Mouse (Mus musculus) embryo, embryonic 11 days (tissue): ENCODE data around the gene Zfp644.

Experiments
- DNase-seq: peaks from one replicate; pipeline ENCODE4 v3.0.0-alpha.2; 2015

Gene Zfp644

DNA sequence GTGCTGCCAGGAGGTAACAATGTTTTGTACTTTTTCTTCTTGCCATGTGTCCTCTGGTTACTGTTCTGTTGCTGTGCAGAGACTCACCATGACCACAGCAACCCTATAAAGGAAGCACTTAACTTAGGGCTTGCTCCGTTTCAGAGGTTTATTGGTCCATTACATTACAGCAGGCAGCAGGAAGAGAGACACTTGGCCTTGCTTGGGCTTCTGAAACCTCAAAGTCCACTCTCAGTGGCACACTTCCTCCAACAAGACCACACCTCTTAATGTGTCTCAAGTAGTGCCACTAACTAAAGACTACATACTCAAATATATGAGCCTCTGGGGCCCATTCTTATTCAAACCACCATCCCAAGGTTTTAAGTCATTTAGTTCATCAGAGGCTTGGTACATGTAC lies 36.2 kb downstream of the Zfp644 start:
- DNase-seq: no peak

DNA sequence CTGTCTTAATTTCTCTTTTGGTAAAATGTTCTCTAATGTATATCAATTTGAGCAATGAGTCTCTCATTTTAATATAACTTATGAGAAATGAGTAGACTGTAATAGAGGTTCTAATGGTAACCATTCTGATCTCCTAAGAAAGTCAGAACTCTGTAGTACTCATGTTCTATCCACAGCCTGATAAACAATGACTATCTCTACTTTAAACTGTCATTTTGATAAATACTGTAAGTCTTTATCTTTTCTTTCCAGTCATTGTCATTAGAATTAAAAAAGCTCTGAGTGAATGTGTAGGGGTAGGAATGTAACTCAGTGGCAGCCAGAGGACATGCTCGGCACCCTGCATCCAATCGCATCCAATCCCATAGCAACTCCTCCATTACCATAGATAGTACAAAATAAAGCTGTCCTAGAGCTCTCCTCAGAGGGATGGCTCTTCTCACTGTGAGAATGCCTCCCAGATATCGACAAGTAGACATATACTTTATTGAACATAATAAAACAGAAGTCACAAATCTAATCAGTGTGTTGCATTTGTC lies 44.2 kb downstream of the Zfp644 start:
- DNase-seq: no peak

- no peak for DNase-seq
Measured at GRCm38 (mm10) chr5:106652220-106652753, 44.8 kb downstream of the Zfp644 start.

- DNase-seq: no peak
Measured at GRCm38 (mm10) chr5:106649995-106650394, 47.1 kb downstream of the Zfp644 start.

DNA sequence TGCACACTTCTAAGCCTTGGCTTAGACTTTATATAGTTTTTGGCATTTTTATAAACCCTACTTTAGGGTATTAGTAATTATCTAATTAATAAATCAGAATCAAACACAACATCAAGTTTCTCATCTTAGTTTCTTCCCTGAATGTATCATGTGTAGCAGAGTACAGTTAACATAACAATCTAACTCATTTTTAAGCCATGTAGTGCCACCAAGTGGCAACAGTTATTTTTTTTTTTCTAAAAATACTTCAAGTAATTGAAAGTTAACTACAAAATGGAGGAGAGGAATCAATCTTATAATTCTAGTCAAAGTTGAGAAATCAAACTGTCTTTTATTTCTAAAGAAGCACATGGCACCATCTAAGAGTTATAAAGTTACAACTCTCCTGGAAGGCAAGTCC lies 47.6 kb downstream of the Zfp644 start:
- no peak for DNase-seq

DNA sequence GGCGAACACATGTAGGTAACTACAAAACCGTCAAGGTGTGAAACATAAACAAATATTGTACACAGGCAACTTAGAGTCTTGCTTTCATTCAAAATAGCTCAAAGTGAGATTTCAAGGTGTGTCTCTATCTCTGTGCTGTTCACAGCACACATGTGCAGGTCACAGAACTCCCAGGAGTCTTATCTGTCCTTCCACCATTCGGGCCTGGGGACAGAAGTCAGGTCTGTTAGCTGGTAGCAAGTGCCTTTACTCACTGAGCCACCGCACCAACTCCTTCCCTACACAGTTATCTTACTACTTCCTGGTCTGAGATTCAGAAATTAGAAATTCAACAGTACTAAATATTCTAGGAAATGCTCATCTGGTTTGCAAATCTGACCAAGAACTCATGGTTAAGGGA lies 53.7 kb downstream of the Zfp644 start:
- DNase-seq: no peak

DNA sequence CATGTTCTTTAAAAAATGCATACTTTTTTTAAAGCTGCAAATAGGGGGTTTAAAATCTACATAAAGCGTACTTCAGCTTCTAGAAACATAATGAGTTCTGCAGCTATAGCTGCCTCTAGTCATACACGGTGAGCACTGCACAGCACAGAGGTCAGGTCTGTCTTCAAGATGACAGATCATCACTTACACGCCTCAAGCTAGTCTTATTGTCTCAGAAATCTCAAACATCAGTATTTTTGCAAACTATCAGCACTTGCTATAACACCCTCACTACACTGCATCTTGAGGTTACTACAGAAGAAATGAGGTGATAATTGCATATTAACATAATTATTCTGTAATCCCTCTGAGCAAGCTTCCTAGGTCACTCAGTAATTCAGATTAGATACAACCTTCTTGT lies 55.2 kb downstream of the Zfp644 start:
- no peak for DNase-seq

DNA sequence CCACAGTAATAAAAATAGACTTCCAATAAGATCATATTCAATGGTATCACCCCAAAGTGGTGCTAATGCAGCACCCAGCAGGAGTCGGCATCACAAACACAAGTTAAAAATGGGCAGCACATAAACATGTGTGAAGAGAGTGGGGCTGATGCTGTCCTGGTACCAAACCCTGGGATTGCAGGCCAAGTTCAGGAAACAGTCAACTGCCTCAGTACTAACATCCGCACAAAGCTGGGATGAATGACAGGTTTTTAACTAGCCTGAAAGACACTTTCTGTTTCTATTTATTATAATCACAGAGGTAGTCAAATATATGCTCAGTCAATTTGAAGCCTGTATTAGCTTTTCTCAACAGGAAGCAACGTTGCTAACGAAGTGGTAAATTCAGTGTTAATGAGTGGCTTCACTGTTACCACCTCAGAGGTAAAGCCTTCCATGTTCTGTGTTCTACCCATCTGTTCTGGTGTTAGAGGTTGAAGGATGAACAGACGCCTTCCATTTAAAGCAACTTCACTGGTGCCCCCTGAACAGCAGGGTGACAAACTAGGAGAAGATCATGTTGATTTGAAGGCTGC lies 56.8 kb downstream of the Zfp644 start:
- no peak for DNase-seq

- no peak for DNase-seq
Measured at GRCm38 (mm10) chr5:106639627-106640026, 57.5 kb downstream of the Zfp644 start.

GRCm38 (mm10) chr5:106636423-106636946 lies 60.6 kb downstream of the Zfp644 start:
- DNase-seq: no peak

GRCm38 (mm10) chr5:106628369-106629149 lies 68.5 kb downstream of the Zfp644 start:
- DNase-seq: no peak

GRCm38 (mm10) chr5:106623337-106623736 lies 73.8 kb downstream of the Zfp644 start:
- DNase-seq: no peak

GRCm38 (mm10) chr5:106622193-106622592 lies 74.9 kb downstream of the Zfp644 start:
- no peak for DNase-seq

- DNase-seq: no peak
Measured at GRCm38 (mm10) chr5:106620446-106620845, 76.6 kb downstream of the Zfp644 start.

GRCm38 (mm10) chr5:106615006-106615405 lies 82.1 kb downstream of the Zfp644 start:
- no peak for DNase-seq

DNA sequence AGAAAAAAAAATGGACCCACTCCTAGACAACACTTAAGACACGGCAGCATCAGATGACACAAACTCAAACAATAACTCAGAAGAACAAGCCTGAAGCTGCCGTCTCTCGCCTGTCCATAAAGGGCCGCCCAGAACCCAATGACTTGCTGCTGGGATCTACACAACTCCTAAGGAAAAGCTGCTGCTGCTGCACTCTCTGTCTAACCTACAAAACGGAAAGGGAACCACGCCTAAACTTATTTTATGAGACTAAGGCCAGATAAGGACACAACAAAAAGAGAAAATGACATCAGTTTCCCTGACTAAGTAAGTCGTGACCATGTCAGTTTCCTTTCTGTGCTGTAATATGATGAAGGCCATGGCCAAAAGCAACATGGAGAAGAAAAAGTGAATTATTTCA lies 82.5 kb downstream of the Zfp644 start:
- no peak for DNase-seq

DNA sequence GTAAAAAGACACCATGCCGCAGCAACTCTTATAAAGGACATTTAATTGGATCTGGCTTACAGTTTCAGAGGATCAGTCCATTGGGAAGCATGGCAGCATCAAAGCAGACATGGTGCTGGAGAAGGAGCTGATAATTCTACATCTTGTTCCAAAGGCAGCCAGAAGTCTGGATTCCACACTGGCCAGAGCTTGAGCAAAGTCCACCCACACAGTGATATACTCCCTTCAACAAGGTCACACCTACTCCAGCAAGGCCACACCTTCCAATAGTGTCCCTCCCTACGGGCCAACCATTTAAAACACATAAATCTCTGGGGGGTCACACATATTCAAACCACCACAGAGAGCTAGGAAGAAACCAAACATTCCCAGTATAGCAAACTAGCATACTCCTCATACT lies 84.9 kb downstream of the Zfp644 start:
- no peak for DNase-seq

DNA sequence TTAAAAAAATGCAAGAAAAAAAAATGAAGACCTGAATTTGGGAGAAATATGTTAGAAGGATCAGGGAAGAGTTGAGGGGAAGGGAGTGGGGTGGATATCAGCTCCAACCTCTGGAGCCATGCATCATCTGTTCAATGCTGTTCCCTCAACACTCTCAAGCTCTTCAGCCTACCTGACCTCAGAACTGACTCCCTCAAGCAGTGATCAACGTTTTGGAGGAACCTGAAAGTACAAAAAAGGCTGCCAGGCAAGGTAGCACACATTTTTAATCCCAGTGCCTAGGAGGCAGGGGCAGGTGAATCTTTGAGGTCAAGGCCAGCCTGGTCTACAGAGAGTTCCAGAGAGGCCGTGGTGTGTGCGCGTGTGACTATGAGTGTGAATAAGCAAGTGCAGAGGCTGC lies 88.3 kb downstream of the Zfp644 start, which contains the start of gene Gm17304:
Gene Gm17304 (plus strand): TSS at position 301 of the 400 bp plus-strand sequence.
- DNase-seq: no peak

- no peak for DNase-seq
Measured at GRCm38 (mm10) chr5:106607081-106607480, 90.0 kb downstream of the Zfp644 start.

- DNase-seq: no peak
Measured at GRCm38 (mm10) chr5:106605096-106605495, 92.0 kb downstream of the Zfp644 start.

DNA sequence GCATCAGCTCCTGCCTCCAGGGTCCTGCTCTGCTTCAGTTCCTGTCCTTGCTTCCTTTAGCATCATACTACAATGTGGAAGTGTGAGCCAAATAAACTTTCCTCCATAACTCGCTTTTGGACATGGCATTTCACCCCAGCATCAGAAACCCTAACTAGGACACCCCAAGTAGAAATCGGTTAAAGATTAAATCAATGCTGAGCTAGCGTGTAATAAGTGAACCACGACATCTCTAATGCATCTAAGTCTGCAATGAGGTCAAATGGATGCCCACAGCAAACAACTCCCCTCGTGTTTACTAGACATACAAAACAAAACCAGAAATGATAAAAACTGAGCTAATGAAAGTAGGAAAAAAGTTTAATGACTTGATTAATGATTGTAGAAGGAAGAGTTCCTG lies 92.7 kb downstream of the Zfp644 start:
- no peak for DNase-seq

GRCm38 (mm10) chr5:106599482-106599881 lies 97.6 kb downstream of the Zfp644 start:
- DNase-seq: no peak

DNA sequence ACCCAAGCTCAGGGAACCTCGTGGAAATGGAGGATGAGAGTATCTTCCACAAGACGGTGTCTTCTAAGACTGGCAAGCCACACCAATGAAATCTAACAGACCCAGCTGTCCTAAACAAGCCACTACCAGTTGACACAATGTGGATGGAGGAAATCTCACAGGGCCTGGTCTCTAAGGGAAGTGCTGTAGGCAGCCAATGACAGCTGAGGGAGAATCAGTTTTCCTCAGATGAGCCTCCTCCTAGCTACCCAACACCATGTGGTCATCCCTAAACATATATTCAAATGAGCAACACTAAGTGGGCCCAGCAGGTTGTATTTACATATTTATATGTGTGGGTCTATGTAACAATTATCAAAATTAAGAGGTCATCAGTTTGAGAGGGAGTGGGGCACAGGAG lies 99.6 kb downstream of the Zfp644 start:
- no peak for DNase-seq

DNA sequence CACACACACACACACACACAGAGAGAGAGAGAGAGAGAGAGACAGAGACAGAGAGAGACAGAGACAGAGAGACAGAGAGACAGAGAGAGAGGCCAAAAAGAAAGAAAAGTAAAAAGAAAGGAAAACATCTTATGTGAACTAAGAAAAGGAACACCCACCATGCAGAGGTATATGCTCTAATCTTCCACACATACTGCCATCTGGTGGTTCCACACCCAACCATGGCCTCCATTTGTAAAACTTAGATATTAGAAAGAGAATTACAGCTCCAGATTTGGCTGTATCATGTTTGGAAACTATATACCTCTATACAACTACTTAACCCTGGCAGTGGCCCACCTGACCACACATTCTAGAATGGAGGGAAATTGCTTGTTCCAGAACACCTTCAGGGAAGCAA lies 102.7 kb downstream of the Zfp644 start:
- no peak for DNase-seq
